Mouse (Mus musculus): ENCODE data around the gene Msi1. TPM values are rescaled to one million over a fixed set of nuclear protein-coding genes. Genes with fewer than 3 reads are reported as not detected.

The Msi1 gene
- polyA plus RNA-seq, 1 experiment from 2014 or later = 34.0 TPM

DNA sequence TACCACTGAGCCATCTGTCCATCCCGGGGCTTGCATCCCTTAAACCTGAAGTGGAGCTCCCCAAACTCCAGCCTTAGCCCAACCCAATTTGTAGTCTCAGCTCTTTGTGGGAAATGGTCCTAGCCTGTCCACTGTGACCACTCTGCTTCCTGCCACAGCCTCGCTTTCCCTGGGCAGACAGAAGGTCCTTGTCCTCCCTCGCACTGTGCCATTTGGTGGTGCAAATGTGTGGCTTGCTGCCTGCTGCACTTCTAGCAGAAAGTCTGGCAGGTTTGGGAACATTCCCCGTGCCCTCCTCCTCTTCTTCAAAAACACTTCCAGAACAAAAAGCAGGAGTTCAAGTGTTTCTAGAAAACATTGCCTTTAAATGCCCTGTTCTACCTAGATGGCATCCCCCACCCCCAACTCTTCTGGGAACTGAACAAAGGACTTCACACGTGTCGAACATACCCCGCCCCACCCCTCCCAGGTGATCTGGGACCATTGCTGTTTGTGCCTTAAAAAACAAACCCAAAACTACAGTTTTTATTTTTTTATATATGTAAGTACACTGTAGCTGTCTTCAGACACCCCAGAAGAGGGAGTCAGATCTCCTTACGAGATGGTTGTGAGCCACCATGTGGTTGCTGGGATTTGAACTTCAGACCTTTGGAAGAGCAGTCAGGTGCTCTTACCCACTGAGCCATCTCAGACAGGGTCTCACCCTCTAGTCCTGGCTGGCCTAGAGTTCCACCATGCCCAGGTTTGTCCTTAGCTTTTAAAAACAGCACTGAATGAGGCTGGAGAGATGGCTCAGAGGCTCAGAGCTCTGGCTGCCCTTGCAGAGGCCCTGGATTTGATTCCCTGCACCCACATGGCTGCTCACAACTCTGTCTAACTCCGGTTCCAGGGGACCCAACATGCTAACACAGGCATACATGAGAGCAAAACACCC, 69.2 kb downstream of the Msi1 start:
- no peak overlapping the region for H3K4me3 ChIP-seq (ENCODE audit: low read length)
- H3K9ac ChIP-seq (ENCODE audit: low read depth, low read length) = no peak overlapping the region
- H3K4me2 ChIP-seq (replicated peaks; ENCODE audit: low read depth, low read length) = no peak overlapping the region
- ATAC-seq (ENCODE audit: low FRiP score, low TSS enrichment) = no peak
- H3K9me3 ChIP-seq (ENCODE audit: control insufficient read depth, low read length) = no peaks in the 10 kb centered on the region
- H3K36me3 ChIP-seq (ENCODE audit: control insufficient read depth, insufficient read depth, low read length) = no peaks in the 10 kb centered on the region
- WGBS = 41% methylated on average over 9 of the region's 9 CpGs
- H3K4me1 ChIP-seq (ENCODE audit: control insufficient read depth, insufficient read depth, low read length) = no peaks in the 10 kb centered on the region
- no peak overlapping the region for H3K27ac ChIP-seq (ENCODE audit: low read depth, low read length)
- H3K27me3 ChIP-seq (ENCODE audit: control insufficient read depth, insufficient read depth, low read length) = no peaks in the 10 kb centered on the region

GRCm38 (mm10) chr5:115500383-115500935, 71.1 kb downstream of the Msi1 start:
- 51% methylated on average over 12 of the region's 12 CpGs for whole genome bisulfite sequencing
- Histone ChIP-seq H3K4me1 (ENCODE audit: control insufficient read depth, insufficient read depth, low read length) (no peaks in the 10 kb centered on the region), H3K36me3 (ENCODE audit: control insufficient read depth, insufficient read depth, low read length) (no peaks in the 10 kb centered on the region), H3K9ac (ENCODE audit: low read depth, low read length) (no peak overlapping the region), H3K4me3 (ENCODE audit: low read length) (no peak overlapping the region), H3K9me3 (ENCODE audit: control insufficient read depth, low read length) (no peaks in the 10 kb centered on the region), H3K27ac (ENCODE audit: low read depth, low read length) (no peak overlapping the region; the same call in 1 of the 2 replicates), H3K27me3 (ENCODE audit: control insufficient read depth, insufficient read depth, low read length) (no peaks in the 10 kb centered on the region), H3K4me2 (replicated peaks; ENCODE audit: low read depth, low read length) (no peak overlapping the region)
- ATAC-seq (ENCODE audit: low FRiP score, low TSS enrichment) = no peak

GRCm38 (mm10) chr5:115503035-115503434, 73.6 kb downstream of the Msi1 start:
- Histone ChIP-seq H3K9ac (ENCODE audit: low read depth, low read length) (no peak overlapping the region), H3K4me3 (ENCODE audit: low read length) (no peak overlapping the region), H3K4me2 (replicated peaks; ENCODE audit: low read depth, low read length) (no peak overlapping the region), H3K36me3 (ENCODE audit: control insufficient read depth, insufficient read depth, low read length) (no peaks in the 10 kb centered on the region), H3K9me3 (ENCODE audit: control insufficient read depth, low read length) (no peaks in the 10 kb centered on the region), H3K27me3 (ENCODE audit: control insufficient read depth, insufficient read depth, low read length) (no peaks in the 10 kb centered on the region), H3K4me1 (ENCODE audit: control insufficient read depth, insufficient read depth, low read length) (peaks cover 9% of the 10 kb centered on the region), H3K27ac (ENCODE audit: low read depth, low read length) (no peak overlapping the region)
- 67% methylated on average over 12 of the region's 12 CpGs for WGBS
- no peak for ATAC-seq (ENCODE audit: low FRiP score, low TSS enrichment)

Other genes starting within 250 kb of the Msi1 start
- 2.0 and 2.4 TPM in 2 replicates for gene Cabp1, start 235.2 kb upstream of the Msi1 start, polyA plus RNA-seq (2014; fragmentation: Nextera tagmentation; extraction: Ambion mirVana)
- gene Pop5, start 193.8 kb upstream of the Msi1 start, polyA plus RNA-seq (2014; fragmentation: Nextera tagmentation; extraction: Ambion mirVana) = 116 and 120 TPM in 2 replicates
- 81.9 TPM in 2 replicates for gene Rnf10, start 156.7 kb upstream of the Msi1 start, polyA plus RNA-seq (2014; fragmentation: Nextera tagmentation; extraction: Ambion mirVana)
- gene Coq5, start 149.9 kb upstream of the Msi1 start, polyA plus RNA-seq (2014; fragmentation: Nextera tagmentation; extraction: Ambion mirVana) = 39.7 and 58.8 TPM in 2 replicates
- gene Dynll1, start 128.6 kb upstream of the Msi1 start, polyA plus RNA-seq (2014; fragmentation: Nextera tagmentation; extraction: Ambion mirVana) = 1,720 and 2,039 TPM in 2 replicates
- 320 and 334 TPM in 2 replicates for gene Srsf9, start 102.4 kb upstream of the Msi1 start, polyA plus RNA-seq (2014; fragmentation: Nextera tagmentation; extraction: Ambion mirVana)
- gene Gatc, start 88.4 kb upstream of the Msi1 start, polyA plus RNA-seq (2014; fragmentation: Nextera tagmentation; extraction: Ambion mirVana) = 35.8 and 36.9 TPM in 2 replicates
- 56.2 and 62.2 TPM in 2 replicates for gene Triap1, start 88.4 kb upstream of the Msi1 start, polyA plus RNA-seq (2014; fragmentation: Nextera tagmentation; extraction: Ambion mirVana)
- 911 and 1,119 TPM in 2 replicates for gene Cox6a1, start 80.6 kb upstream of the Msi1 start, polyA plus RNA-seq (2014; fragmentation: Nextera tagmentation; extraction: Ambion mirVana)
- 0.46 and 0.57 TPM in 2 replicates for gene Pla2g1b, start 36.7 kb downstream of the Msi1 start, polyA plus RNA-seq (2014; fragmentation: Nextera tagmentation; extraction: Ambion mirVana)
- gene Sirt4, start 55.1 kb downstream of the Msi1 start, polyA plus RNA-seq (2014; fragmentation: Nextera tagmentation; extraction: Ambion mirVana) = 16.4 and 20.9 TPM in 2 replicates
- gene Pxn, start 77.1 kb downstream of the Msi1 start, polyA plus RNA-seq (2014; fragmentation: Nextera tagmentation; extraction: Ambion mirVana) = 21.9 and 22.4 TPM in 2 replicates
- gene Rplp0, start 129.9 kb downstream of the Msi1 start, polyA plus RNA-seq (2014; fragmentation: Nextera tagmentation; extraction: Ambion mirVana) = 1,879 and 2,111 TPM in 2 replicates
- gene Gcn1l1, start 135.7 kb downstream of the Msi1 start, polyA plus RNA-seq (2014; fragmentation: Nextera tagmentation; extraction: Ambion mirVana) = 44.3 and 56.0 TPM in 2 replicates
- 17.7 and 18.6 TPM in 2 replicates for gene Rab35, start 202.3 kb downstream of the Msi1 start, polyA plus RNA-seq (2014; fragmentation: Nextera tagmentation; extraction: Ambion mirVana)